Mouse (Mus musculus): ENCODE data around the gene Selenov. TPM values are rescaled to one million over a fixed set of nuclear protein-coding genes. Genes with fewer than 3 reads are reported as not detected.
A peak's percentile ranks its signal among the peaks of the same experiment; 100 is the strongest.

Selenov gene
- total and polyA plus RNA-seq, 2 experiments from 2014 or later, result not detected

DNA sequence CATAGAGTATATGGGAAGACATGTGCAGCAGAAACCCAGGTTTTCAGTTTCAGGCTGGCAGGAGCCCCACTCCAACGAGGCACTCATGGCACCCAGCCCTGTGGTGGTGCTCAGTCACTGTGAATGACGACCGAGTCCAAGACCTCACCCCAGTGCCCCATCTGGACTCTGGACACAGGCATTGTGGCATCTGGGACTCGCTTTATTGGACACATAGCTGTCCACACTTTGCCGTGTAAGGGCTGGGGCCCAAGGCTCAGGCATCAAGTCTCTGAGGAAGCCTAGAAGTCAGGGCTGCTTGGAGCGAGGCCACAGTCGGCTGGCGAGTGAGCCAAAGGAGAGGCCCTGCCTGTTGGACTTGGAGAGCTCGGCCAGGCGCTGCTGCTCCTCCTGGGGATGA is 14.7 kb upstream of the Selenov start:
- ATAC-seq (ENCODE audit: insufficient read depth, low read depth) (no peak), DNase-seq (ENCODE audit: low spot score) (no peak)
- Histone ChIP-seq H3K27me3 (ENCODE audit: control insufficient read depth, insufficient read depth, low read length) (peaks cover 26% of the 10 kb centered on the region), H3K4me2 (ENCODE audit: low read depth, low read length) (no peak overlapping the region), H3K9me3 (replicated peaks; ENCODE audit: control insufficient read depth, low read length) (no peaks in the 10 kb centered on the region), H3K27ac (ENCODE audit: low read depth) (no peak overlapping the region), H3K9ac (replicated peaks; ENCODE audit: low read depth, low read length) (no peak overlapping the region), H3K4me1 (ENCODE audit: control insufficient read depth, insufficient read depth) (no peaks in the 10 kb centered on the region), H3K36me3 (replicated peaks; ENCODE audit: control insufficient read depth, insufficient read depth, low read length) (peaks cover 53% of the 10 kb centered on the region), H3K4me3 (ENCODE audit: low read depth, low read length) (no peak overlapping the region)
- TF ChIP-seq EP300 (IDR thresholded peaks at IDR 0.05; ENCODE audit: low read depth), result no peak
- no peak for TF ChIP-seq CTCF (IDR thresholded peaks at IDR 0.05; ENCODE audit: low read depth)
- 81% methylated on average over 10 of the region's 10 CpGs for WGBS

DNA sequence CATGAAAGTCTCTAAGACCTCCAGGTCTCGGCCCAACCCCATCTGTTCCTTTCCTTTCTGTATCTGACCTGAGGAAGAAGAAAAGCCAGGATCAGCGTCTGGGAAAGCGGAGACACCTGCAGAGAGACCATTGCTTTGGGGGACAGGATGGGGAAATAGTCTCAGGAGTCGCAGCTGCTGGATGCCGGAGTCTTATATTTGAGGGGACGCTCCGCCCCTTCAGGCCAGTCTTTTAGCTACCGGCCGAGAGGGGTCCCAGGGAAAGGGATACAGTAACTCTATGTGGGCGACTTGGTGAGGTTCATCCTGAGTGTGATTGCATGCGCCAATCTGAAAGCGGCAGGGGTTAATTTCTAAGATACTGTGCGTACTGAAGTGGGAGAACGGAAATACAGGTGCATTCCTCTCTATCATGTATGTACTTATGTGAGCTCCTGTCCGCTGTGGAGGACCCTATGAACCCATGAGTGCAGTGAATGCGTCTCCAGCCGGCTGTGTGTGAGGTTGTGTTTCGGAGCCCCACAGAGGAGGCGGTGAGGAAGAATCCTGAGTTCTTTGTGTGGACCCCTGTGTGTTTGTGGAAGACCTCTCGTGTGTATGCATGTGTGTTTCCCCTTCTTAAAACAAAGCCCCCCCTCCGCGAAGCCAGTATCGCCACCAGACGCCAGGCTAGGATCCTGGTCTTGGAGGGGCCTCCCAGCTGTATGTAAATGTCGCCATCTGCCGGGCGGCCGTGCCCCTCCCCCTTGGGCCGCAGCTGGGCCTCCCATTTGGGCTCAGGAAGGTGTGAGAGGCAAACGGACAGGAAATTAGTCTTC is 10.8 kb upstream of the Selenov start, which contains the start of gene Dll3:
Gene Dll3 (minus strand): TSS at position 623 of the 818 bp plus-strand sequence.
- ATAC-seq (ENCODE audit: insufficient read depth, low read depth) (peak; percentile 62; the same call in 1 of the 2 replicates), DNase-seq (ENCODE audit: low spot score) (peak; percentile 45)
- no peaks in the 10 kb centered on the region for H3K4me1 ChIP-seq (ENCODE audit: control insufficient read depth, insufficient read depth)
- H3K27me3 ChIP-seq (ENCODE audit: control insufficient read depth, insufficient read depth, low read length), result peaks cover 49% of the 10 kb centered on the region
- peak within 1 kb of the TSS; percentile 25 for H3K4me3 ChIP-seq (ENCODE audit: low read depth, low read length)
- WGBS, result under 1% methylated on average over 30 of the region's 30 CpGs
- peaks cover 22% of the 10 kb centered on the region for H3K36me3 ChIP-seq (replicated peaks; ENCODE audit: control insufficient read depth, insufficient read depth, low read length)
- TF ChIP-seq CTCF (IDR thresholded peaks at IDR 0.05; ENCODE audit: low read depth), result peak; percentile 68
- no peak for TF ChIP-seq EP300 (IDR thresholded peaks at IDR 0.05; ENCODE audit: low read depth)
- H3K9me3 ChIP-seq (replicated peaks; ENCODE audit: control insufficient read depth, low read length), result no peaks in the 10 kb centered on the region
- H3K27ac ChIP-seq (ENCODE audit: low read depth), result no peak within 1 kb of the TSS
- H3K9ac ChIP-seq (replicated peaks; ENCODE audit: low read depth, low read length), result no peak within 1 kb of the TSS
- peak within 1 kb of the TSS; percentile 49 for H3K4me2 ChIP-seq (ENCODE audit: low read depth, low read length)

DNA sequence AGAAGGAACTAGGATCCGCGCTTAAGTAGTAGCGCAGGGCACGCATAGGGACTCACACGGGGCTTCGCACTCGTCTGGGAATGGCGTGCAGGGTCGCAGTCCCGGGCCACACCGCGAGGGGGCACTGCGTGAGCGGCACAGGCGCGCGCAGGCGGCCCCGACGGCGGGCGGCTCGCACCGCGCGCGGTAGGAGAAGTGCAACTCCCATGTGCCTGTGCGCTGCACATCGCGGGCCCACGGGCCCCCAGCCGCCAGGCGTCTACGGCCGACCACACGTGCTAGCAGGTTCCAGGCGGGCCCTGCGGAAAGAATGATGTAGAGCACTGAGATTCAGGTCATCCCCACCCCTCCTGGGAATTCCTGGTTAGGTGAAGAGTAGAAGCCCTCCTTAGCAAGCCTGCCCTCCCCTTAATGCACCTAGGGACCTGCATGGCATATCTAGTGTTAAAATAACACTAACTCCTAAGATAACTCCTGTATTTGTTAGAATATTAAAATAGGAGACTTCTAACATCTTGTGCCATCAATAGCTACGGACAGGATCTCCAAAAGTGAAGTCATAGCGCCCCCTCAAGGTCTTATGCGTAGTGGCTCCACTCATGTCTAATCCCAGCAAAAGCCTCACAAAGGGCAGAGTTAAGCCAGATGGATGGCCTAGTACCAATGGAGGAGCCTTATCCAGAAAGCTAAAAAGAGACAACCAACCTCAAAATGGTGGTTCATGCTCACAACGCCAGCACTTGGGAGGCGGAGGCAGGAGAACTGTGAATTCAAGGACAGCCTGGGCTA is 8.0 kb upstream of the Selenov start:
- Histone ChIP-seq H3K9ac (replicated peaks; ENCODE audit: low read depth, low read length) (no peak overlapping the region), H3K27me3 (ENCODE audit: control insufficient read depth, insufficient read depth, low read length) (peaks cover 70% of the 10 kb centered on the region), H3K36me3 (replicated peaks; ENCODE audit: control insufficient read depth, insufficient read depth, low read length) (no peaks in the 10 kb centered on the region), H3K4me1 (ENCODE audit: control insufficient read depth, insufficient read depth) (no peaks in the 10 kb centered on the region), H3K4me3 (ENCODE audit: low read depth, low read length) (no peak overlapping the region), H3K27ac (ENCODE audit: low read depth) (no peak overlapping the region), H3K4me2 (ENCODE audit: low read depth, low read length) (no peak overlapping the region), H3K9me3 (replicated peaks; ENCODE audit: control insufficient read depth, low read length) (no peaks in the 10 kb centered on the region)
- WGBS, result 44% methylated on average over 36 of the region's 43 CpGs
- peak; percentile 57 for DNase-seq (ENCODE audit: low spot score)
- TF ChIP-seq EP300 (IDR thresholded peaks at IDR 0.05; ENCODE audit: low read depth), result no peak
- peak; percentile 63 for TF ChIP-seq CTCF (IDR thresholded peaks at IDR 0.05; ENCODE audit: low read depth)
- ATAC-seq (ENCODE audit: insufficient read depth, low read depth), result peak; percentile 37; the same call in 1 of the 2 replicates

DNA sequence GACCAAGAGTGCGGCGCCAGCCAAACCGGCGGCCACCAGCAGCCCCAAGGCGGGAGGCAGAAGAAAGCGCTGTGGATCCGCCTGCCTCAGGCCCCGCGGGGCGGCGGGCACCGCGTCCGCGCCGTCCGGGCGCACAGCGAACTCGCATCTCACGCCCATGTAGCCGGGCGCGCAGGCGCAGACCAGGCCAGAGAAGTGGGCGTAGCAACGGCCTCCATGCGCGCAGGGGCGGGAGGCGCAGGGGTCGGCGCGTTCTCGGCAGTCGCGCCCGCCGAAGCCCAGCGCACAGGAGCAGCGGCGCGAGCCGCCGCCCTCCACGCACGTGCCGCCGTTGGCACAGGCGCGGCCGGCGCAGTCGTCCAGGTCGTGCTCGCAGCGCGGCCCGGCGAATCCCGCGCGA is 3.5 kb upstream of the Selenov start:
- WGBS, result 5% methylated on average over 38 of the region's 63 CpGs
- no peak for DNase-seq (ENCODE audit: low spot score)
- peak overlapping the region; percentile 44 for H3K4me3 ChIP-seq (ENCODE audit: low read depth, low read length)
- peak overlapping the region; percentile 64 for H3K4me2 ChIP-seq (ENCODE audit: low read depth, low read length)
- peaks cover 78% of the 10 kb centered on the region for H3K27me3 ChIP-seq (ENCODE audit: control insufficient read depth, insufficient read depth, low read length)
- H3K4me1 ChIP-seq (ENCODE audit: control insufficient read depth, insufficient read depth), result no peaks in the 10 kb centered on the region
- H3K9ac ChIP-seq (replicated peaks; ENCODE audit: low read depth, low read length), result no peak overlapping the region
- no peaks in the 10 kb centered on the region for H3K9me3 ChIP-seq (replicated peaks; ENCODE audit: control insufficient read depth, low read length)
- H3K36me3 ChIP-seq (replicated peaks; ENCODE audit: control insufficient read depth, insufficient read depth, low read length), result no peaks in the 10 kb centered on the region
- TF ChIP-seq CTCF (IDR thresholded peaks at IDR 0.05; ENCODE audit: low read depth), result no peak
- ATAC-seq (ENCODE audit: insufficient read depth, low read depth), result peak; percentile 49; the same call in 1 of the 2 replicates
- H3K27ac ChIP-seq (ENCODE audit: low read depth), result no peak overlapping the region

DNA sequence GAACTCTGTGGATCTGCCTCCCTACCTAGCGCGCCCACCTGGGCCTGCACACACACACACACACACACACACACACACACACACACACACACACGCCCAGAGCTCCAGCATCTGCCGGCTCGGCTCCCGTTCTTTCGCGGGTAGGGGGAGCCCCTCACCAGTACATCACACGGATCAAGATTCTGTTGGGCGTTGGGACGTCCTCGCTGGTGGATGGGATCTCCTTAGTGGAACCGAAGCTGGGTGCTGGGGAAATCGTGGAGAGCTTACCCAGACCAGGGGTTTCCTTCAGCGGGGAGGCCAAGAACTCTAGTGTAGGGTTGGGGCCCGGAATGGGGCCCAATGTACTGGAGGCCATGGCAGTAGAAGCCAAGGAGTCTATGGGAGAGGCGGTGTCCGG is 821 bp downstream of the Selenov start:
- Histone ChIP-seq H3K27me3 (ENCODE audit: control insufficient read depth, insufficient read depth, low read length) (peaks cover 77% of the 10 kb centered on the region), H3K9me3 (replicated peaks; ENCODE audit: control insufficient read depth, low read length) (no peaks in the 10 kb centered on the region), H3K9ac (replicated peaks; ENCODE audit: low read depth, low read length) (no peak overlapping the region), H3K36me3 (replicated peaks; ENCODE audit: control insufficient read depth, insufficient read depth, low read length) (no peaks in the 10 kb centered on the region), H3K4me1 (ENCODE audit: control insufficient read depth, insufficient read depth) (no peaks in the 10 kb centered on the region), H3K4me3 (ENCODE audit: low read depth, low read length) (peak overlapping the region; percentile 21), H3K4me2 (ENCODE audit: low read depth, low read length) (peak overlapping the region; percentile 47), H3K27ac (ENCODE audit: low read depth) (no peak overlapping the region)
- TF ChIP-seq EP300 (IDR thresholded peaks at IDR 0.05; ENCODE audit: low read depth), result no peak
- no peak for TF ChIP-seq CTCF (IDR thresholded peaks at IDR 0.05; ENCODE audit: low read depth)
- DNase-seq (ENCODE audit: low spot score) (no peak), ATAC-seq (ENCODE audit: insufficient read depth, low read depth) (0 out of 2 replicates have a peak, but pooled peaks have one; percentile 25)
- WGBS, result under 1% methylated on average over 18 of the region's 18 CpGs
